Mouse (Mus musculus): Measurements from ENCODE around the gene Hpse2.

DNA sequence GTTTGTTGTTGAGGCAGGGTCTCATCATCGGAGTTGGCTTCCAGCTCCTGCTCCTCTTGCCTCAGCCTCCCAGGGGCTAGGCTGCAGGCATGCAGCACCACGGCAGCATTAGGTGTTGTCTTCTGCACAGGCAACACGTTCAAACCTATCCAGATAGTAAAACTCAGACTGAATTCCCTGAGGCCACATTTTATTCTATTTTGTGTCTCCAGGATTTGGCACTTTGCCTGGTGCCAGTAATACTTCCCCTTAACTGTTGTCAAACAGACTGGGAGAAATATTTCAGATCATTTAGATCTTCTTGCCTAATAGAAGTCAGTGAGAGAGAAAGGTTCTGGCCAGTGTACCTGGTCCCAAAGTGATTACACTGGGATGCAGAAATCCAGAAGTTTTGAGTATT, 458.5 kb downstream of the Hpse2 start:
- no peak for TF ChIP-seq CHD2 (IDR thresholded peaks at IDR 0.05; ENCODE audit: low read depth, low read length)
- TF ChIP-seq HCFC1 (IDR thresholded peaks at IDR 0.05; ENCODE audit: borderline replicate concordance, insufficient read depth, low read length): no peak
- TF ChIP-seq ZNF384 (IDR thresholded peaks at IDR 0.05; ENCODE audit: low read depth, low read length): no peak
